Mouse (Mus musculus) neural tube, embryonic 12.5 days (tissue): ENCODE results near the gene Col12a1. TPM values are rescaled to one million over a fixed set of nuclear protein-coding genes. Genes with fewer than 3 reads are reported as not detected.

Source experiments
- ATAC-seq: fragments of 200-750 bp; cut with Nextera tagmentation; 2 replicates; pipeline ENCODE4 v1.8.0; 2017; ENCODE audit warnings: low read depth, mild to moderate bottlenecking, moderate TSS enrichment, moderate library complexity; ENCODE audit not compliant: low FRiP score
- H3K27ac ChIP-seq: fragments of 300-500 bp; sonication (generic); 2 replicates; pipeline ENCODE4 v1.5.1; 2016
- H3K27me3 ChIP-seq: fragments of 300-500 bp; sonication (generic); replicated peaks from 2 replicates; pipeline ENCODE4 v1.6.1; 2016; ENCODE audit warnings: mild to moderate bottlenecking
- H3K36me3 ChIP-seq: fragments of 300-500 bp; sonication (generic); 2 replicates; pipeline ENCODE4 v1.6.1; 2016; ENCODE audit warnings: mild to moderate bottlenecking
- H3K4me1 ChIP-seq: fragments of 300-500 bp; sonication (generic); 2 replicates; pipeline ENCODE4 v1.6.1; 2016
- H3K4me2 ChIP-seq: fragments of 300-500 bp; sonication (generic); replicated peaks from 2 replicates; pipeline ENCODE4 v1.6.1; 2016; ENCODE audit warnings: mild to moderate bottlenecking
- H3K4me3 ChIP-seq: fragments of 300-500 bp; sonication (generic); 2 replicates; pipeline ENCODE4 v1.5.1; 2016
- H3K9ac ChIP-seq: fragments of 300-500 bp; sonication (generic); 2 replicates; pipeline ENCODE4 v1.6.1; 2016; ENCODE audit warnings: mild to moderate bottlenecking
- H3K9me3 ChIP-seq: fragments of 300-500 bp; sonication (generic); 2 replicates; pipeline ENCODE4 v1.6.1; 2016; ENCODE audit warnings: mild to moderate bottlenecking
- WGBS: fragments of 180-500 bp; shearing (Covaris S2); methylation state at CpG from one replicate; pipeline ENCODE4 v1.1.7; 2016; 5-methylcytosine and 5-hydroxymethylcytosine counted together
- polyA plus RNA-seq: library from polyadenylated mRNA; unstranded; fragments of >200 nt; fragmentation: Nextera tagmentation; extraction: Ambion mirVana; gene quantifications from 2 replicates; pipeline ENCODE4 v1.2.1, GENCODE M21; 2016

Col12a1 gene
- polyA plus RNA-seq, 1 experiment from 2014 or later, result 19.2 TPM

GRCm38 (mm10) chr9:79586415-79587195 is 132.0 kb downstream of the Col12a1 start:
- Histone ChIP-seq H3K9me3 (no peaks in the 10 kb centered on the region), H3K27ac (no peak overlapping the region), H3K4me1 (no peaks in the 10 kb centered on the region), H3K27me3 (no peaks in the 10 kb centered on the region), H3K9ac (no peak overlapping the region), H3K4me2 (no peak overlapping the region), H3K36me3 (no peaks in the 10 kb centered on the region), H3K4me3 (no peak overlapping the region)
- ATAC-seq, result no peak
- WGBS, result 84% methylated on average over 4 of the region's 4 CpGs

GRCm38 (mm10) chr9:79566838-79567237 is 151.8 kb downstream of the Col12a1 start:
- H3K9me3 ChIP-seq, result no peaks in the 10 kb centered on the region
- WGBS, result 92% methylated on average over 5 of the region's 5 CpGs
- no peak for ATAC-seq

GRCm38 (mm10) chr9:79553297-79553696 is 165.3 kb downstream of the Col12a1 start:
- no peak overlapping the region for H3K9ac ChIP-seq
- no peaks in the 10 kb centered on the region for H3K36me3 ChIP-seq
- H3K27me3 ChIP-seq, result no peaks in the 10 kb centered on the region
- H3K4me2 ChIP-seq, result no peak overlapping the region
- WGBS, result 94% methylated on average over 2 of the region's 2 CpGs
- H3K27ac ChIP-seq, result no peak overlapping the region
- ATAC-seq, result no peak
- no peak overlapping the region for H3K4me3 ChIP-seq
- H3K9me3 ChIP-seq, result no peaks in the 10 kb centered on the region
- no peaks in the 10 kb centered on the region for H3K4me1 ChIP-seq

More at GRCm38 (mm10) chr9:79566838-79567237, 151.8 kb downstream of the Col12a1 start:
- H3K9ac ChIP-seq, result no peak overlapping the region
- no peaks in the 10 kb centered on the region for H3K27me3 ChIP-seq
- H3K4me1 ChIP-seq, result no peaks in the 10 kb centered on the region
- no peak overlapping the region for H3K27ac ChIP-seq
- no peak overlapping the region for H3K4me2 ChIP-seq
- H3K36me3 ChIP-seq, result no peaks in the 10 kb centered on the region
- H3K4me3 ChIP-seq, result no peak overlapping the region

Other genes with a start within 250 kb of the Col12a1 start
- gene Cox7a2, start 41.0 kb upstream of the Col12a1 start, polyA plus RNA-seq, result 689 and 719 TPM in 2 replicates
- 100 and 106 TPM in 2 replicates for gene Tmem30a, start 74.7 kb upstream of the Col12a1 start, polyA plus RNA-seq